Mouse (Mus musculus) spleen, postnatal 0 days (tissue): ENCODE measurements around the gene Ptpn13. TPM values are rescaled to one million over a fixed set of nuclear protein-coding genes. Genes with fewer than 3 reads are reported as not detected.

Experiments used
- polyA plus RNA-seq: library from polyadenylated mRNA; unstranded; fragments of >200 nt; fragmentation: Nextera tagmentation; extraction: Ambion mirVana; gene quantifications from 2 replicates; pipeline ENCODE4 v1.2.1, GENCODE M21; 2015

The Ptpn13 gene
- polyA plus RNA-seq: 1.6 and 2.4 TPM in 2 replicates

DNA sequence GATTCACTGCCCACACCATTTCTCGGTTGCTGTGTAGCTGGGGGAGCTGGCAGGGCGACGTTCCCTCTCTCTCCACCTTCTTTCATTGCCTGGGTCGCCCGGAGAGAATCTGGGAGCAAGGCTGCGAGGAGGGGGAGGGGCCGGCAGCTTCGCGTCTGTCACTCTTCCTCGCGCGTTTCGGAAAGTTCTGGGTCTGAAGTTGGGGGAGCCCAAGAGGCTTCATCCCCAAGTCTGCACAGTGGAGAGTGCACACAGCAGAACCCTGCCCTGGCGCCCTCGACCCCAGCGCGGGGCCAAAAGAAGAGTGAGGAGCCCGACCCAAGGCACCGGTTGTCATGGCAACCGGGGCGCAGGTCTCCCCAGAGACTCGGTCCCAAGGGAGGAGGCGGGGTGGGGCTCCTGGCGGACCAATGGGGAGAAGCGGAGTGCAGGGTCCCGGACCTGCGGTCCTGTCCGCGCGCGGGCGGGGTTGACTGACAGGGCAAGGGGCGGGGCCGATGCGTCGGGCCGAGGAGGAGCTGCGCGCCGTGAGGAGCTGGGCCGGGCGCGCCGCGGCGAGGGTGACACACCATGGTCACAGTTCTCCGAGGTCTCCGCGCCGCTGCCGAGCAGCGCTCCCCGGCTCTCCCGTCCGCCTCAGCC is at the start of gene Ptpn13:
Gene Ptpn13 (plus strand): TSS at position 515 of the 642 bp plus-strand sequence.

DNA sequence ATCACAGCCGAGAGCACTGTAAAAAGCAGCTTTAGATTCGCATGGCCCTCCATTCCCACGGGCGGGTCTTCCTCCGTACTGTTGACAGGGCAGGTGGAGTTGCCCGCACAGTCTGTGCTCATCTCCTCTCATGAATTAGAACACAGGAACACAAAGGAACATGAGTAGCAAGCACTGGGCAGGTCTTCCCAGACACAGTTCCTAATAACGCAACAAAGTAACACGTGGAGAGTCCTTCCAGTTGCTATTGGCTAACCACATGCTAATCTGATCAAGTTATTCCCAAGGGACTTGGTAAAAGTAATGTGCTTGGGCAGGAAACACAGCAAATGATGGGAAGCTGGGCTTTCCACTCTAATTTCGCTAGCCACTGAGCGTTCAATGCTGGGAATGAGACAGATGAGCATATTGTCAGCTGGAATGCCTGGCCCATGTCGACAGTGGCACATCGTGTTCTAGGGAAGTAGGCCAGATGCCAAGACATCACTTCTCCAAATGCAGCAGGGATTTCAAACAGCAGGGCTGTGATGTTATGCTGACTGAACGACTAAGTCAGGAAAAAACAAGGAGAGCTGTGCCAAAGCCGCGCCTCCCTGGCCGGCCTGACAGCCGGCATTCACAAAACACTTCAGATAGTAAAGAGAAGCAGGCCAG is 204.2 kb downstream of the Ptpn13 start, which contains the start of gene Slc10a6:
Gene Slc10a6 (minus strand): TSS at position 293 of the 654 bp plus-strand sequence.

Other genes starting within 250 kb of the Ptpn13 start
- gene Mapk10, start 213.9 kb upstream of the Ptpn13 start, polyA plus RNA-seq: 0.01 TPM in 1 of 2 replicates, not detected in the other
- 0.16 and 0.40 TPM in 2 replicates for gene Slc10a6, start 204.2 kb downstream of the Ptpn13 start, polyA plus RNA-seq
- gene 1700016H13Rik, start 230.8 kb downstream of the Ptpn13 start, polyA plus RNA-seq: not detected in 2 replicates